Comparison of ENCODE assay signal across 16 mouse cellular contexts in the genomic region with DNA sequence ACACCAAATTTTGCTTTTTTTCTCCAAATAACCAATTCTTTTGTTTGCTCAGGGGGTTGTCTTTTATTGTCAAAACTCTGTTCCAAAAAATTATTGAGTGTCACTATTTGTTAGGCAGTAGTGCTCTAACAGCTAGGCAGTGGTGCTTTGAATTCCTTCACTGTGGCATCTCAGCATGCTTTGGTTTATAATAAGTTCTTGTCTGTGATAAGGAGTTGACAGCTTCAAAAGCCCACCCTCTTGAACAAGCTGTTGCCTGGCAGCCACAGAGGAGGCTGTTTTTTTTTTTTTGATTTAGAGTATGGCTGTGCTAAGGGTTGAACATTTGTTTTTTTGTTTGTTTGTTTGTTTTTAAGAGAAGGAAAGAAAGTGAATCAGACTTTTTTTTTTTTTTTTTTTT.
A peak's percentile ranks its signal among the peaks of the same experiment; 100 is the strongest.
DNase-seq lines count a peak whose midpoint lies in the region; ATAC-seq and TF ChIP-seq lines count a peak whose summit lies in the region.
"Had no signal": no experiment of that assay in that cellular context is flagged by ENCODE, and none has a peak within 500 bp of the region (broad histone marks: within the 10 kb centered on the region; RNA-seq: fewer than 3 reads in every experiment).

No protein-coding gene starts in this region.

- H3K4me3 ChIP-seq in forebrain, postnatal 0 days (ENCODE audit: low read depth, low read length), result no peak overlapping the region
- H3K4me3 ChIP-seq in forebrain, embryonic 13.5 days, result no peak overlapping the region
- no peak overlapping the region for H3K4me3 ChIP-seq in limb, embryonic 15.5 days
- H3K4me3 ChIP-seq in limb, embryonic 10.5 days, result no peak overlapping the region
- H3K4me3 ChIP-seq: hindbrain, embryonic 12.5 days; limb, embryonic 12.5 days; megakaryocyte, embryonic 14.5 days had no signal

- ATAC-seq in forebrain, postnatal 0 days, result peak; percentile 72
- no peak for ATAC-seq in forebrain, embryonic 13.5 days
- ATAC-seq in limb, embryonic 15.5 days (ENCODE audit: insufficient number of reproducible peaks, low FRiP score, low TSS enrichment, low read depth), result no peak
- ATAC-seq: forebrain, embryonic 16.5 days; intestine, embryonic 16.5 days had no signal

- DNase-seq in forebrain, postnatal 0 days, result peak; percentile 46
- DNase-seq in limb, embryonic 10.5 days (ENCODE audit: low spot score), result no peak
- peak; percentile 43 for DNase-seq in Muller cell, postnatal 12 days (ENCODE audit: inconsistent ontology term)
- peak; percentile 56 for DNase-seq in forelimb bud, embryonic 11.5 days (ENCODE audit: low read depth, low spot score)
- no peak for DNase-seq in ovary, postnatal 14 days (ENCODE audit: low spot score)
- DNase-seq: cerebellum, postnatal 25 days; gastrocnemius, postnatal 10 days; thymus, postnatal 14 days had no signal

- no peaks in the 10 kb centered on the region for H3K27me3 ChIP-seq in forebrain, postnatal 0 days (ENCODE audit: insufficient read depth, low read length)
- H3K27me3 ChIP-seq in forebrain, embryonic 13.5 days, result no peaks in the 10 kb centered on the region
- H3K27me3 ChIP-seq in limb, embryonic 15.5 days, result no peaks in the 10 kb centered on the region
- no peaks in the 10 kb centered on the region for H3K27me3 ChIP-seq in limb, embryonic 10.5 days (ENCODE audit: low read depth, poor library complexity, severe bottlenecking)
- H3K27me3 ChIP-seq: hindbrain, embryonic 12.5 days; limb, embryonic 12.5 days; megakaryocyte, embryonic 14.5 days had no signal

- H3K4me2 ChIP-seq in forebrain, postnatal 0 days (ENCODE audit: low read depth), result no peak overlapping the region
- H3K4me2 ChIP-seq in forebrain, embryonic 13.5 days, result no peak overlapping the region
- H3K4me2 ChIP-seq in limb, embryonic 15.5 days, result no peak overlapping the region
- H3K4me2 ChIP-seq: hindbrain, embryonic 12.5 days; limb, embryonic 12.5 days had no signal

- no peak overlapping the region for H3K9ac ChIP-seq in forebrain, postnatal 0 days
- H3K9ac ChIP-seq in forebrain, embryonic 13.5 days, result no peak overlapping the region
- no peak overlapping the region for H3K9ac ChIP-seq in limb, embryonic 15.5 days
- H3K9ac ChIP-seq: hindbrain, embryonic 12.5 days; limb, embryonic 12.5 days had no signal

- H3K9me3 ChIP-seq in forebrain, postnatal 0 days (ENCODE audit: low read length), result no peaks in the 10 kb centered on the region
- no peaks in the 10 kb centered on the region for H3K9me3 ChIP-seq in forebrain, embryonic 13.5 days (replicated peaks)
- H3K9me3 ChIP-seq in limb, embryonic 15.5 days, result no peaks in the 10 kb centered on the region
- H3K9me3 ChIP-seq in limb, embryonic 10.5 days (replicated peaks), result no peaks in the 10 kb centered on the region
- H3K9me3 ChIP-seq: hindbrain, embryonic 12.5 days; limb, embryonic 12.5 days; megakaryocyte, embryonic 14.5 days had no signal

- H3K4me1 ChIP-seq in forebrain, postnatal 0 days (ENCODE audit: insufficient read depth), result no peaks in the 10 kb centered on the region
- 0 out of 2 replicates have a peak, but pooled peaks cover 5% of the 10 kb centered on the region for H3K4me1 ChIP-seq in forebrain, embryonic 13.5 days
- H3K4me1 ChIP-seq in limb, embryonic 15.5 days, result peaks cover 14% of the 10 kb centered on the region; the same call in 1 of the 2 replicates
- peaks cover 34% of the 10 kb centered on the region for H3K4me1 ChIP-seq in limb, embryonic 10.5 days
- H3K4me1 ChIP-seq: hindbrain, embryonic 12.5 days; megakaryocyte, embryonic 14.5 days had no signal

- H3K36me3 ChIP-seq in forebrain, postnatal 0 days (ENCODE audit: insufficient read depth), result no peaks in the 10 kb centered on the region
- no peaks in the 10 kb centered on the region for H3K36me3 ChIP-seq in forebrain, embryonic 13.5 days (ENCODE audit: poor library complexity, severe bottlenecking)
- H3K36me3 ChIP-seq in limb, embryonic 15.5 days, result no peaks in the 10 kb centered on the region
- H3K36me3 ChIP-seq in limb, embryonic 10.5 days, result no peaks in the 10 kb centered on the region
- H3K36me3 ChIP-seq: hindbrain, embryonic 12.5 days; limb, embryonic 12.5 days had no signal

- H3K27ac ChIP-seq in forebrain, postnatal 0 days (ENCODE audit: low read depth, low read length), result no peak overlapping the region
- H3K27ac ChIP-seq in forebrain, embryonic 13.5 days, result no peak overlapping the region
- 0 out of 2 replicates have a peak overlapping the region, but pooled peaks have one; percentile 0 for H3K27ac ChIP-seq in limb, embryonic 15.5 days
- no peak overlapping the region for H3K27ac ChIP-seq in limb, embryonic 10.5 days
- H3K27ac ChIP-seq: hindbrain, embryonic 12.5 days; limb, embryonic 12.5 days; stomach, postnatal 0 days had no signal

- no peak for TF ChIP-seq CTCF in forebrain, postnatal 0 days (IDR thresholded peaks at IDR 0.05; ENCODE audit: low read depth)

Comparison
In these comparisons a context has a peak if more than half of its experiments do, and no peak if none do; other contexts are left out.
1. DNase-seq: peak in forebrain, postnatal 0 days (single experiment), Muller cell, postnatal 12 days (single experiment) and forelimb bud, embryonic 11.5 days (single experiment); none in limb, embryonic 10.5 days (single experiment) and ovary, postnatal 14 days (single experiment).